Mouse (Mus musculus) cortical plate, adult 2 months (tissue): ENCODE measurements around the gene Ccdc138. TPM values are rescaled to one million over a fixed set of nuclear protein-coding genes. Genes with fewer than 3 reads are reported as not detected.

Experiments used
- H3K27ac ChIP-seq: fragments of 200-500 bp; 2 replicates; pipeline ENCODE4 v1.5.1; 2012; ENCODE audit warnings: low read length, control low read depth, inconsistent platforms; ENCODE audit not compliant: insufficient read depth
- H3K4me1 ChIP-seq: fragments of 200-500 bp; 2 replicates; pipeline ENCODE4 v1.6.1; 2011; ENCODE audit warnings: low read length; ENCODE audit not compliant: control insufficient read depth, insufficient read depth
- H3K4me3 ChIP-seq: fragments of 200-500 bp; 2 replicates; pipeline ENCODE4 v1.5.1; 2011; ENCODE audit warnings: mild to moderate bottlenecking, low read length, control low read depth; ENCODE audit not compliant: insufficient read depth
- CTCF ChIP-seq: fragments of 200-500 bp; IDR thresholded peaks from 2 replicates; pipeline ENCODE4 v1.5.1; 2011; ENCODE audit warnings: mild to moderate bottlenecking, control low read depth, low read length; ENCODE audit not compliant: insufficient read depth; ENCODE audit errors: extremely low read depth
- POLR2A ChIP-seq: fragments of 200-500 bp; IDR thresholded peaks from 2 replicates; pipeline ENCODE4 v1.6.1; 2011; ENCODE audit warnings: mild to moderate bottlenecking, low read length, control low read depth; ENCODE audit not compliant: insufficient read depth; ENCODE audit errors: extremely low read depth
- polyA plus RNA-seq: library from polyadenylated mRNA; depleted of rRNA; stranded (reverse); fragments of >200 nt; gene quantifications from 2 replicates; pipeline ENCODE4 v1.2.3, GENCODE M21; 2012; rRNA removed

Gene Ccdc138
- 2.9 and 3.1 TPM in 2 replicates for polyA plus RNA-seq

DNA sequence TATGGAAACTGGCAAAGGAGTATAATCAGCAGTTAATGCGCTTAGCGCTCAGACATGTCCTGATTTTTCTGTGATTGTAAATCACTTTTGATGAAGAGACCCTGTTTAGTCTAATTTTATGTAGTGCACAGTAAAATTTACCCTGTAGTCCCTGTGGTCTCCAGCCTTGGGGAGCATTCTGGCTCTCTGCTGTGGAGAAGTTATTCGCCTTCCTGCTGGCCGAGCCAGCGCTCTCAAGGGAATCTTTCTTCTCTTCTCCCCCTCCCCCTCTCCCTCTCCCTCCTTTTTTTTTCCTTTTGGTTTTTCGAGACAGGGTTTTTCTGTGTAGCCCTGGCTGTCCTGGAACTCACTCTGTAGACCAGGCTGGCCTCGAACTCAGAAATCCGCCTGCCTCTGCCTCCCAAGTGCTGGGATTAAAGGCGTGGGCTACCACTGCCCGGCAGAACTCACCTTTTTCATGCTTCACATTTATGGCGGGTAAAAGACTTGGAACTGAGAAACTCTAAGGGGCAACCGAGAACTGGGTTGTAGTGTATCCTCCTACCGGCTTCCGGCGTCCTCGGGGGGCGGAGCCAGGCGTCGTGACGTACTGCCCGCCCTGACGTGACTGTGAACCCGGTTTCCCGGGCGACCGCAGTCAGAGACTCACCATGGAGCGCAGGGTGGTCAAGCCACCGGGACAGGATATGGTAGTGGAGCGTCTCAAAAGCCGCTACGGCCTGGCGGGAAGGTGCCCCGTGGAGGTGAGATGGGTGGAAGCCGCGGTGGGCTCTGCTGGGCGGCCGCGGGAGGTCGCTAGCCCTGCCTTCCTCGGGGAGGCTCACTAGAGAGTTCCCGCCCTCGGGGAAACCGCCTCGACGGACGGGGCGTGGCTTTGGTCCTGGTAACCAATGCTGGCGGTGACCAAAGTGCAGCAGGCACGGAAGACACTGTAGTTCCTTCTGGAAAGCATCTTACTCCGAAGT lies at the start of gene Ccdc138:
TSS of gene Ccdc138 (plus strand) at position 629 of the 965 bp plus-strand sequence.
- Histone ChIP-seq H3K4me3 (peak within 1 kb of the TSS; percentile 64), H3K4me1 (no peaks in the 10 kb centered on the region; the same call in 1 of the 2 replicates), H3K27ac (peak within 1 kb of the TSS; percentile 47; the same call in 1 of the 2 replicates)
- TF ChIP-seq CTCF (no peak), POLR2A (0 out of 2 replicates have a peak, but pooled peaks have one; percentile 17)

DNA sequence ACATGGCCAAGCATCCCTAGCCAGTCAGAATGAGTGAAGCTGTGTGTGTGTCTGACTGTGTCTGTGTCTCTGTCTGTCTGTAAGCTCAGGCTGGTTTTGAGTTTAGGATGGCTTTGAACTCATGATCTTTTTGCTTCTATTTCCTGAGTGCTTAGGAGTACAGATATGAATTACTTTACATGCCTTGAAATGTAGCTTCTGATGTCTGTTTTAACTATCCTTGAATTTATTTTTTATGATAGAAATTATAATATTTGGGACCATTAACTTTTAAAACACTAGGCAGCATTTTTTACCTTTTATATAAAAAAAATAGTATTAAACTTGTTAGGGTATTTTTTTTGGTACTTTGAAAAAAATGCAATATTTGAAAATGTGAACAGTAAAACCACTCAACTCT lies 46.2 kb upstream of the Ccdc138 start:
- Histone ChIP-seq H3K27ac (no peak overlapping the region), H3K4me3 (no peak overlapping the region), H3K4me1 (no peaks in the 10 kb centered on the region; the same call in 1 of the 2 replicates)
- TF ChIP-seq POLR2A = no peak
- no peak for TF ChIP-seq CTCF

DNA sequence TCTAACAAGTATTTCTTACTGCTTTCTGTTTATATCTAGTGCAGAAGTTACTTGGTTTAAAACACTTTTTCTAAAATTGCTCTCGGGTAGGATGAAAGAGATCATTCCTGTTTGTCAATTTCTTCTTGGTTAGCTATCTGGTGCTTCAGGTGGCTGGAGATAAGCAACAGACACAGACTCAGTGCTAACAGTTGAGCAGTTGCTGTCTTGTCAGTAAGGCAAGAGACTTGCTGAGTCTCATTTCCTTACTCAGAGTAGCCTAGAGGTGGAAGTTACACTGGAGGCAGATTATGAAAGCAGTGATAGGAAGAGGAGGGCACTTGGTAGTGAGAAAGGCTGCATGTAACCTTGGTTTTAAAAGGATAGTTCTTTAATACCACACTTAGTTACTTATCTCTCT lies 45.6 kb upstream of the Ccdc138 start:
- Histone ChIP-seq H3K27ac (no peak overlapping the region), H3K4me1 (no peaks in the 10 kb centered on the region; the same call in 1 of the 2 replicates), H3K4me3 (no peak overlapping the region)
- TF ChIP-seq CTCF (no peak), POLR2A (no peak)

DNA sequence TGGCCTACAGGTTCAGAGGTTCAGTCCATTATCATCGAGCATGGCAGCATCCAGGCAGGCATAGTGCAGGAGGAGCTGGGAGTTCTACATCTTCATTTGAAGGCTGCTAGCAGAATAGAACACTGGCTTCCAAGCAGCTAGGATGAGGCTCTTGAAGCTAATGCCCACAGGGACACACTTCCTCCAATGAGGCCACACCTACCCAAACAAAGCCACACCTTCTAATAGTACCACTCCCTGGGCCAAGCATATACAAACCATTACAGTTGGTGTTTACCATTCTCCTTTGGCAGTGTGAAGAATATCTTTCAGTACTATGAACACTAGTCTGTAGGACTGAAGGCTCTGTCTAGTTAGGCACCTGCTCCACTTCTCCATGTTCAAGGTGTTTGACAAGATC lies 37.9 kb upstream of the Ccdc138 start:
- TF ChIP-seq POLR2A (no peak), CTCF (no peak)
- no peak overlapping the region for H3K27ac ChIP-seq
- no peak overlapping the region for H3K4me3 ChIP-seq
- no peaks in the 10 kb centered on the region for H3K4me1 ChIP-seq

DNA sequence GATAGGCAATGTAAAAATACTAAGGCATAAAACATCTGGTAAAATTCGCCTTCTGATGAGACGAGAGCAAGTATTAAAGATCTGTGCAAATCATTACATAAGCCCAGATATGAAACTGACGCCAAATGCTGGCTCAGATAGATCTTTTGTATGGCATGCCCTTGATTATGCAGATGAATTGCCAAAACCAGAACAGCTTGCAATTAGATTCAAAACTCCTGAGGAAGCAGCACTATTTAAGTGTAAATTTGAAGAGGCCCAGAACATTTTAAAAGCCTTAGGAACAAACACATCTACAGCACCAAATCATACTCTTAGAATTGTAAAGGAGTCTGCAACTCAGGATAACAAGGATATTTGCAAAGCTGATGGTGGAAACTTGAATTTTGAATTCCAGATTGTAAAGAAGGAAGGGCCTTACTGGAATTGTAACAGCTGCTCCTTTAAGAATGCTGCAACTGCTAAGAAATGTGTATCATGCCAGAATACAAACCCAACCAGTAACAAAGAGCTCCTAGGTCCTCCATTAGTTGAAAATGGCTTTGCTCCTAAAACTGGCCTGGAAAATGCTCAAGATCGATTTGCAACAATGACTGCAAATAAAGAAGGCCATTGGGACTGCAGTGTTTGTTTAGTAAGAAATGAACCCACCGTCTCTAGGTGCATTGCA lies 20.5 kb upstream of the Ccdc138 start:
- TF ChIP-seq CTCF (no peak), POLR2A (no peak)
- peak overlapping the region; percentile 87 for H3K27ac ChIP-seq
- peaks cover 9% of the 10 kb centered on the region; the same call in 1 of the 2 replicates for H3K4me1 ChIP-seq

DNA sequence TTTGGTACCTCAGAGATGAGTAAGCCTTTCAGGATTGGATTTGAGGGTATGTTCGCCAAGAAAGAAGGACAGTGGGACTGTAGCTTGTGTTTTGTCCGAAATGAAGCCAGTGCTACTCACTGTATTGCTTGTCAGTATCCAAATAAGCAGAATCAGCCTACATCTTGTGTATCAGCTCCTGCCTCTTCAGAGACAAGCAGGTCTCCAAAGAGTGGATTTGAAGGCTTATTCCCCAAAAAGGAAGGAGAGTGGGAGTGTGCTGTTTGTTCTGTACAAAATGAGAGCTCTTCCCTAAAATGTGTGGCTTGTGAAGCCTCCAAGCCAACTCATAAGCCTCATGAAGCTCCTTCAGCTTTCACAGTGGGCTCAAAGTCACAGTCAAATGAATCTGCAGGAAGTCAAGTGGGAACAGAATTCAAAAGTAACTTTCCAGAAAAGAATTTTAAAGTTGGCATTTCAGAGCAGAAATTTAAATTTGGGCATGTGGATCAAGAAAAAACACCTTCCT lies 19.6 kb upstream of the Ccdc138 start:
- TF ChIP-seq CTCF (no peak), POLR2A (no peak)
- H3K27ac ChIP-seq = peak overlapping the region; percentile 91
- H3K4me1 ChIP-seq = peaks cover 9% of the 10 kb centered on the region; the same call in 1 of the 2 replicates

More for the DNA sequence above, 20.5 kb upstream of the Ccdc138 start:
- H3K4me3 ChIP-seq = no peak overlapping the region

DNA sequence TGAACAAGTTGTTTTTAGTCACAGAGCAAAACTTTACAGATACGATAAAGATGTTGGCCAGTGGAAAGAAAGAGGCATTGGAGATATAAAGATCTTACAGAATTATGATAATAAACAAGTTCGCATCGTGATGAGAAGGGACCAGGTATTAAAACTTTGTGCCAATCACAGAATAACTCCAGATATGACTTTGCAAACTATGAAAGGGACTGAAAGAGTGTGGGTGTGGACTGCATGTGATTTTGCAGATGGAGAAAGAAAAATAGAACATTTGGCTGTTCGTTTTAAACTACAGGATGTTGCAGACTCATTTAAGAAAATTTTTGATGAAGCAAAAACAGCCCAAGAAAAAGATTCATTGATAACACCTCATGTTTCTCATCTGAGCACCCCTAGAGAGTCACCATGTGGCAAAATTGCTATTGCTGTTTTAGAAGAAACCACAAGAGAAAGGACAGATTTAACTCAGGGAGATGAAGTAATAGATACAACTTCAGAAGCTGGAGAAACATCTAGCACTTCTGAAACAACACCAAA lies 17.7 kb upstream of the Ccdc138 start:
- no peak overlapping the region for H3K4me3 ChIP-seq
- H3K27ac ChIP-seq = no peak overlapping the region

More for the DNA sequence above, 19.6 kb upstream of the Ccdc138 start:
- no peak overlapping the region for H3K4me3 ChIP-seq

DNA sequence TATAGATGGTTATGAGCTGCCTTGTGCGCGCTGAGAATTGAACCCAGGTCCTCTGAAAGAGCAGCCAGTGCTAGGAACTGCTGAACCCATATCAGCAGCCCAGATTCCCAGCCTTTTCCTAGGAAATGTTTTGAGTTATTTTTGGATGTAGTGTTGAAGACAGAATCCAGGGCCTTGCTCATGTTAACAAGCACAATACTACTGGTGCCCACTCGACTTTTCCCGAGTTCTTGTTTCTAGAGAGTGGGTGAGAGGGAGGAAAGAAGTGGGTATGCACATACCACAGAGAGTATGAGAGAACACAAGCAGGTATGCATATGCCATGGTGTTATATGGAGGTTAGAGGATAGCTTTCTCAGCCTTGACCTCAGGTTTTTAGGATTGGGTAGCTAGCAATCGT lies 6.7 kb upstream of the Ccdc138 start:
- TF ChIP-seq POLR2A (no peak), CTCF (no peak)
- Histone ChIP-seq H3K4me1 (no peaks in the 10 kb centered on the region), H3K4me3 (no peak overlapping the region), H3K27ac (no peak overlapping the region; the same call in 1 of the 2 replicates)

More for the DNA sequence above, 17.7 kb upstream of the Ccdc138 start:
- TF ChIP-seq CTCF = no peak
- TF ChIP-seq POLR2A = no peak
- peaks cover 9% of the 10 kb centered on the region; the same call in 1 of the 2 replicates for H3K4me1 ChIP-seq

DNA sequence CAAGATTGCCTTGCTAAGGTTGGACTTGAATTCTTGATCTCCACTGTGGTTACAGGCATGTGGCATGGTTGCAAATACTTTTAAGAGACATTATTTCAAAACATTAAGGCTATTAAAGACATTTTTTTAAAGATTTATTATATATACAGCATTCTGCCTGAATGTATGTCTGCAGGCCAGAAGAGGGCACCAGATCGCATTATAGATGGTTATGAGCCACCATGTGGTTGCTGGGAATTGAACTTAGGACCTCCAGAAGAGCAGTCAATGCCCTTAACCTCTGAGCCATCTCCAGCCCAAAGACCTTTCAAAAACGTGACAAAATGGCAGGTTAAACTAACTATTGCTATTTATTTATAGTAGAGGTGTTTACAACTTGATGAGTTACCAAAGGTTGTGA lies 2.1 kb upstream of the Ccdc138 start:
- Histone ChIP-seq H3K4me1 (no peaks in the 10 kb centered on the region; the same call in 1 of the 2 replicates), H3K4me3 (no peak overlapping the region), H3K27ac (no peak overlapping the region)
- TF ChIP-seq POLR2A = no peak
- TF ChIP-seq CTCF = no peak
